In the genomic region with DNA sequence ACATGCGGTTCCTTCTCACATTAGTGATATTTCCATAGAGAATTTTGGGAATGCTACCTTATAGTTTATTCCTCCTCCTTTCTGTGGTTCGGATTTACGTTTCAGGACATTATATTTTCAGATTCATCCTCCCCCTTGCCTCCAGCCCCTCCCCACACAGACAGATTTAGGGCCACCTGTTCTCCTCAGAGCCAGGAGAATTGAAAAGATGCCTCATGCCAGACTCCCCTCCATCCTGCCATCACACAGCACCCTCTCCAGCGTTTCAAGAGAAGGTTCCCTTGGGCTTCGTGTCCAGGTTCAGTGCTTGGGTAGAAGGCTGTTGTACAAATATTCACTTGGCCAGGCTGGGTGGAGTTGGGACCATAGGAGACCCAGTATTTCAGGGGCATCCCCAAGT, we compare ENCODE assay signal across 32 mouse cellular contexts. TPM values are rescaled to one million over a fixed set of nuclear protein-coding genes. Genes with fewer than 3 reads are reported as not detected.
"Had no signal": no experiment of that assay in that cellular context is flagged by ENCODE, and none has a peak within 500 bp of the region (broad histone marks: within the 10 kb centered on the region; RNA-seq: fewer than 3 reads in every experiment).

No protein-coding gene starts in this region.

- ATAC-seq: hindbrain, postnatal 0 days; intestine, embryonic 16.5 days; liver, embryonic 12.5 days had no signal

- H3K4me1 ChIP-seq: liver, embryonic 12.5 days had no signal

- H3K4me3 ChIP-seq: heart, embryonic 10.5 days; heart, embryonic 12.5 days; hindbrain, embryonic 13.5 days; hindbrain, embryonic 15.5 days; kidney, embryonic 15.5 days; limb, embryonic 13.5 days; limb, embryonic 15.5 days; liver, embryonic 12.5 days had no signal

- H3K27ac ChIP-seq: heart, embryonic 10.5 days; hindbrain, embryonic 13.5 days; hindbrain, embryonic 15.5 days; hindbrain, postnatal 0 days; kidney, embryonic 15.5 days; kidney, postnatal 0 days; limb, embryonic 13.5 days; limb, embryonic 15.5 days; liver, embryonic 12.5 days; liver, embryonic 14.5 days had no signal

- H3K36me3 ChIP-seq: heart, embryonic 10.5 days; heart, embryonic 12.5 days; hindbrain, embryonic 13.5 days; hindbrain, embryonic 15.5 days; kidney, embryonic 15.5 days; limb, embryonic 13.5 days; limb, embryonic 15.5 days; liver, embryonic 12.5 days had no signal

- H3K9me3 ChIP-seq: heart, embryonic 10.5 days; heart, embryonic 12.5 days; hindbrain, embryonic 13.5 days; hindbrain, embryonic 15.5 days; kidney, embryonic 15.5 days; limb, embryonic 13.5 days; limb, embryonic 15.5 days; liver, embryonic 12.5 days had no signal

- H3K4me2 ChIP-seq: heart, embryonic 12.5 days; hindbrain, embryonic 13.5 days; hindbrain, embryonic 15.5 days; kidney, embryonic 15.5 days; limb, embryonic 13.5 days; limb, embryonic 15.5 days; liver, embryonic 12.5 days had no signal

- H3K27me3 ChIP-seq: hindbrain, embryonic 13.5 days; hindbrain, embryonic 15.5 days had no signal

- DNase-seq: gastrocnemius, postnatal 14 days; gastrocnemius, postnatal 36 days; heart, adult 18-20 months; heart, postnatal 14 days; heart, postnatal 36 days; kidney, adult 11 months; kidney, adult 2 months; kidney, adult 9 months; kidney, postnatal 14 days; kidney, postnatal 36 days; layer of hippocampus, adult 9-11 months; layer of hippocampus, postnatal 36 days; left cerebral cortex, postnatal 4 days; lung, adult 18-20 months had no signal

- H3K9ac ChIP-seq: heart, embryonic 12.5 days; hindbrain, embryonic 13.5 days; hindbrain, embryonic 15.5 days; kidney, embryonic 15.5 days; limb, embryonic 13.5 days; limb, embryonic 15.5 days; liver, embryonic 12.5 days; liver, embryonic 14.5 days had no signal

RNA-seq across cellular contexts. Expression of gene Pou3f3, which starts 25.8 kb away (rescaled TPM):
- total RNA-seq: gastrocnemius, postnatal 14 days; gastrocnemius, postnatal 36 days; heart, postnatal 14 days; heart, postnatal 36 days; hematopoietic stem cell, adult 5-6 weeks; liver, adult 2 months had no signal
- polyA plus RNA-seq: heart, embryonic 14.5 days; heart, embryonic 16.5 days; large intestine, adult 2 months; liver, adult 2 months; liver, embryonic 16.5 days had no signal
